Mouse (Mus musculus) hindbrain, embryonic 16.5 days (tissue): ENCODE data around the gene Atp1a1. TPM values are rescaled to one million over a fixed set of nuclear protein-coding genes. Genes with fewer than 3 reads are reported as not detected.
A peak's percentile ranks its signal among the peaks of the same experiment; 100 is the strongest.

Experiments
- ATAC-seq: fragments of 200-750 bp; cut with Nextera tagmentation; 2 replicates; pipeline ENCODE4 v1.8.0; 2017; ENCODE audit warnings: moderate TSS enrichment, moderate library complexity
- H3K27ac ChIP-seq: fragments of 300-500 bp; sonication (generic); 2 replicates; pipeline ENCODE4 v1.5.1; 2014; ENCODE audit warnings: low read depth, mild to moderate bottlenecking, control low read depth, low read length, moderate library complexity
- H3K27me3 ChIP-seq: fragments of 300-500 bp; sonication (generic); replicated peaks from 2 replicates; pipeline ENCODE4 v1.6.1; 2014; ENCODE audit warnings: low read length; ENCODE audit not compliant: control insufficient read depth, insufficient read depth
- H3K36me3 ChIP-seq: fragments of 300-500 bp; sonication (generic); 2 replicates; pipeline ENCODE4 v1.6.1; 2014; ENCODE audit warnings: mild to moderate bottlenecking, low read length, moderate library complexity, mixed read lengths; ENCODE audit not compliant: control insufficient read depth, insufficient read depth
- H3K4me1 ChIP-seq: fragments of 300-500 bp; sonication (generic); 2 replicates; pipeline ENCODE4 v1.6.1; 2014; ENCODE audit warnings: low read depth, low read length; ENCODE audit not compliant: control insufficient read depth, insufficient read depth
- H3K4me2 ChIP-seq: fragments of 300-500 bp; sonication (generic); 2 replicates; pipeline ENCODE4 v1.6.1; 2014; ENCODE audit warnings: mild to moderate bottlenecking, low read length, control low read depth, moderate library complexity
- H3K4me3 ChIP-seq: fragments of 300-500 bp; sonication (generic); 2 replicates; pipeline ENCODE4 v1.5.1; 2014; ENCODE audit warnings: mild to moderate bottlenecking, low read length, control low read depth, moderate library complexity
- H3K9ac ChIP-seq: fragments of 300-500 bp; sonication (generic); 2 replicates; pipeline ENCODE4 v1.6.1; 2014; ENCODE audit warnings: low read depth, mild to moderate bottlenecking, control low read depth, low read length, moderate library complexity
- H3K9me3 ChIP-seq: fragments of 300-500 bp; sonication (generic); 2 replicates; pipeline ENCODE4 v1.6.1; 2014; ENCODE audit warnings: mild to moderate bottlenecking, low read length, moderate library complexity; ENCODE audit not compliant: control insufficient read depth
- WGBS: fragments of 180-500 bp; shearing (Covaris S2); extraction: QIAGEN DNeasy Blood & Tissue Kit; methylation state at CpG from one replicate; pipeline ENCODE4 v1.1.7; 2014; 5-methylcytosine and 5-hydroxymethylcytosine counted together
- polyA plus RNA-seq: library from polyadenylated mRNA; unstranded; fragments of >200 nt; fragmentation: Nextera tagmentation; extraction: Ambion mirVana; gene quantifications from 2 replicates; pipeline ENCODE4 v1.2.1, GENCODE M21; 2015

Gene Atp1a1
- polyA plus RNA-seq, 1 experiment from 2014 or later = 67.5 TPM

DNA sequence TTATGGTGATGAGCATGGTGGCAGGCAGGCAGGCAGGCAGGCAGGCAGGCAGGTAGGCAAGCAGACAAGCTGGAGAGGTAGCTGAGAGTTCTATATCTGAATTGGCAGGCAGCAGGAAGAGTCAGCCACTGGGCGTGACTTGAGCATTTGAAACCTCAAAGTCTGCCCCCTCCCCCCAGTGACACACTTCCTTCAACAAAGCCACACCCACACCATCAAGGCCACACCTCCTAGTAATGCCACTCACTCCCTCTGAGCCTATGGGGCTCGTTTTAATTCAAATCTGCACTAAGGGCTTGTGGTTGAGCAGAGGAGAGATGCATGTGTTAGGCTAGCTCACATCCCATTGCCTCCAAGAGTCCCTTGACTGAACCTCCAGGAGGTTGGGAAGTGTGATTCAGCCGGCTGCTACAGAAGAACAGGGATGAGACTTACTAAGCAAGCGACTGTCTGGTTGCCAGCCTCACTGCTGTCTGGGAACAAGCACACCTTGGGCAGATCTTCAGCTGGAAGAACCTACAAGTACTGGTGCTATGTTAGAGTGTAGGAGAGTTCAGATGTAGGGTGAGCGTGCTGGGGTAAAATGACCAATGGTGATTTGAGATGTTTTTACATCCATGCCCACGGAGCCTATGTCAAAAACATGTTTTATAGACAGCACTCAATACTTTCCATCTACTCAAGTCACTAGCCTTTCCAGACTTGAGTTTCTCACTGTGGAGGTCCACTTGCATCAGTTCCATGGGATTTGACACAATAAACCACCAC, 33.6 kb downstream of the Atp1a1 start:
- Histone ChIP-seq H3K9me3 (no peaks in the 10 kb centered on the region; the same call in 1 of the 2 replicates), H3K4me1 (peaks cover 10% of the 10 kb centered on the region), H3K4me3 (no peak overlapping the region), H3K4me2 (no peak overlapping the region), H3K36me3 (peaks cover 6% of the 10 kb centered on the region), H3K27ac (peak overlapping the region; percentile 21; the same call in 1 of the 2 replicates), H3K27me3 (no peaks in the 10 kb centered on the region), H3K9ac (no peak overlapping the region)
- 83% methylated on average over 6 of the region's 6 CpGs for WGBS
- no peak for ATAC-seq

DNA sequence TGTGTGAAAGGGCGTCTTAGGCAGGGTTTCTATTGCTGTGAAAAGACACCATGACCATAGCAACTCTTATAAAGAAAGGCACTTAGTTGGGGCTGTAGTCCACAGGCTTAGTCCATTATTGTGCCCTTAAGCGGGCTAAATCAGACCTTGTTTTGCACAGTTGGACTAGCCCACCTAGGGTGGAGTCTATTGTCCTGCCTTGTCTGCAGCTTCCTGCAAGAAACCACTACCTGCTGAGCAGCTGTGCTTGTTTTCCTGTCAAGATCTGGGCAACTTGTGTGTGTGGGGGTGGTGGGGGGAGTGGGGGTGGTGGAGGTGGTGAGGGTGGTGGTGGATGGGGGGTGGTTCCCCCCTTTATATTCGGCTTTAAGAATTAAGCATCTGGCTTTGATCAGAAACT, 34.2 kb downstream of the Atp1a1 start:
- Histone ChIP-seq H3K4me3 (no peak overlapping the region), H3K36me3 (peaks cover under 1% of the 10 kb centered on the region; the same call in 1 of the 2 replicates), H3K27me3 (no peaks in the 10 kb centered on the region), H3K9ac (no peak overlapping the region), H3K4me2 (no peak overlapping the region), H3K27ac (no peak overlapping the region), H3K4me1 (peaks cover 10% of the 10 kb centered on the region), H3K9me3 (no peaks in the 10 kb centered on the region; the same call in 1 of the 2 replicates)
- no peak for ATAC-seq
- WGBS = 71% methylated on average over 3 of the region's 3 CpGs

DNA sequence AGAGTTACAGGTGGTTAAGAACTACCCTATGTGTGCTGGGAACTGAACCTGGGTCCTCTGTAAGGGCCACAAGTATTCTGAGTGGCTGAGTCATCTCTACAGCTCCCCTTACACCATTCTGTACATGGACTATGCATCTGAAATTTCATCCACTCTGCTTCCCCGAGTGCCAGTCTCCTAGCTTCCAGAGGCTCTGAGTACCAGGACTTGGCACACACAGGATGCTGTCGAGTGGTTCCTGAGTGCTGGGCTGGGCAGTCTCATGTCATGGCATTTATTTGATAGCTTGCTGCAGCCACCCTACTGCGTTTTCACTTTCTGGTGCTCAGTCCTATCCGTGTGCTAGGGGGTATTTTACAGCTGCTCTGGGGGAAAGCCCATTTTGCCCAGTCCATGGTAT, 35.9 kb downstream of the Atp1a1 start:
- WGBS = 83% methylated on average over 4 of the region's 4 CpGs

DNA sequence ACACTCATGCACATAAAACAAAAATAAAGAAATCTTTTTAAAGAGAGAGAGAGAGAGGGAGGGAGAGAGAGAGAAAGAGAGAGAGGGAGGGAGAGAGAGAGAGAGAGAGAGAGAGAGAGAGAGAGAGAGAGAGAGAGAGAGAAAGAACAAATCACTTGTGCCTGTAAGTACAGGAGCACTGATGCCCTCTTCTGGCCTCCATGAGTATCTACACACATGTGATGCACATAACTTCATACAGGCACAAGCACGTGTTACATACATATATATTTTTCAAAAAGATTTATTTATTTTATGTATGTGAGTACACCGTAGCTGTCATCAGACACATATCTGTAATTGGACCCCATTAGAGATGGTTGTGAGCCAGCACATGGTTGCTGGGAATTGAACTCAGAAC, 40.5 kb downstream of the Atp1a1 start:
- Histone ChIP-seq H3K4me1 (peaks cover 4% of the 10 kb centered on the region), H3K9ac (no peak overlapping the region), H3K9me3 (no peaks in the 10 kb centered on the region), H3K36me3 (no peaks in the 10 kb centered on the region), H3K27ac (no peak overlapping the region), H3K4me2 (no peak overlapping the region), H3K4me3 (no peak overlapping the region), H3K27me3 (no peaks in the 10 kb centered on the region)
- no peak for ATAC-seq
- WGBS = 97% methylated on average over 2 of the region's 2 CpGs

More for the DNA sequence above, 35.9 kb downstream of the Atp1a1 start:
- Histone ChIP-seq H3K36me3 (no peaks in the 10 kb centered on the region), H3K4me2 (no peak overlapping the region), H3K9me3 (no peaks in the 10 kb centered on the region; the same call in 1 of the 2 replicates), H3K27ac (no peak overlapping the region), H3K9ac (no peak overlapping the region), H3K4me3 (no peak overlapping the region), H3K4me1 (peaks cover 10% of the 10 kb centered on the region), H3K27me3 (no peaks in the 10 kb centered on the region)
- ATAC-seq = no peak

DNA sequence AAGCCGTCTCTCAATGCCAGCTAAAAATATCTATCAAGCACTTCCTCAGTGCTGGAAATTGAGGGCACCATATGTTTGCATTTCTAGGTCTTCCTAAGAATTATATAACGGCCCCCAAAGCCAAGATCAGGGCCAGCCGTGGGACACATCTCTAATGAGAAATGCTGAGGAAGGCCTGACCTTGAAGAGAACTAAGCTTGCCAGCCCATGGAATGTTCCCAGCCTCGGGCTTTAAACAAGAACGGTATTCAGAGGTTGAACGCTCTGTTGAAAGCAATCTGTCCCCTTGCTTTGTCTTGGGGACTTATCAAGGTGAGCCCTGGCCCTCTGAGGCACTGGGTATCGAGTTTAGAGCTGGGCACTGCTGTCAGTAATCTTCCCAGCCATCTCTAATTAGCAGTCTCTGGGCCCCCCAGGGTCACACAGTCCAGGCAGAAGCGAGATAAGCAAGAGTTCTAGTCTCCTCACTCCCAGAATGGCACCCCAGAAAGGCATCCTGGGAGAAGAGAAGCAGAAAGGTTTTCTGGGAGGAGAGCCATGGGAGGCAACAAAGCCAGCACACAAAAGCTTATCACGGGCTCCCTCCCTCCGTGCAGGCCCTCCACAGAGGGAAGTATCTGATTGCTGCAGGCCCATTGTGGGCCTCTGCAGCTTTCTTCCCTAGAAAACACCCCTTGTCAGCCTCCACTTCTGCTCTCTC, 41.8 kb downstream of the Atp1a1 start:
- Histone ChIP-seq H3K4me3 (no peak overlapping the region), H3K36me3 (no peaks in the 10 kb centered on the region), H3K27ac (0 out of 2 replicates have a peak overlapping the region, but pooled peaks have one; percentile 34), H3K4me2 (no peak overlapping the region), H3K27me3 (no peaks in the 10 kb centered on the region), H3K9me3 (no peaks in the 10 kb centered on the region), H3K4me1 (peaks cover 4% of the 10 kb centered on the region), H3K9ac (peak overlapping the region; percentile 35; the same call in 1 of the 2 replicates)
- no peak for ATAC-seq
- WGBS = 35% methylated on average over 10 of the region's 10 CpGs

DNA sequence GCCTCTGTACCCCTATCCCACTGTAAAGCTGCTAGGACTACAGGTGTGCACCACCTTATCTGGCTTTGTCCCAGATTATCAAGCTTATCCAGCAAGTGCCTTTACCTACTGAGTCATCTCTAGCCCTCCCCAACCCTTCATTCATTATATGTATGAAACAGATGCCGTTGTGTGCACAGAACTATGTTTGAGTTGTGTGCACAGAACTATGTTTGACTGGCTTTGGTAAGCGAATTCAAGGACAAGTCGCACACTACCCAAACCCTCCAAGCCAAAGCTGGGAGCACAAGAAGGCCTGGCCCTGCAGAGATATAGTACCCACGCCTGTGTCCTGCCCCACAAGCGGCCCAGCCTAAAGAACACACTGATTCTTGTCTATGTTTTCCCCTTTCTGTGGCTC, 42.5 kb downstream of the Atp1a1 start:
- 91% methylated on average over 5 of the region's 5 CpGs for WGBS
- H3K36me3 ChIP-seq = no peaks in the 10 kb centered on the region
- no peak for ATAC-seq

DNA sequence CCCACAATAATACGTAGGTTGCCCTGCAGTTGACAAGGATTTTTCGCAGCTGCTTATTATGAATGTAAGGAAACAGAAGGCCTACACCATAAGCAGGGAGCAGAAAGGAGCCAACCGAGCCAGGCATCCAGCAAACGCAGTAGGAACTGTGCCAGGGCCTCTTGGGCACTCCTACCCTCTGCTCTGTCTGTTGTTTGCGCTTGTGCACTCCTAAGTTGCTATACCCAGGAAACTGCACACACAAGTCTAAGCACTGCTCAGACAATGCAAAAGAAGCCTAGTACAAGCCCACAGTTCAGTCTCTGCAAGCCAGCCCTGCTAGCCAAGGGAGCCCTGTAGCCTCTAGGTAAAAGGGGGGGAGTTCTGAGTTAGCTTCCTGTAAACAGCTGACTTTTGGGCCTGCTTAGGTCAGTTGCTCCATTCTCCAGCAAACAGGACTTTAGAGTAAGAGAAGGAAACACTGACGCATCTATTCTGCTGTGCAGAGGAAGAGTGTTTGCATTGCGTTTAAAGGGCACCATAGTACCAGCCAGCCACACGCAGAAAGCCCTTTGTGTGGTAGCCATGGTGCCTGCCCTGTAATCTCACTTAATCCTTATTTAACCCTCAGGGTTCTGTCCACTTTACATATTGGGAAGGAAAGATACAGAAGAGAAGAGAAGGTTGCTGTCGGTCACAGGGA, 43.5 kb downstream of the Atp1a1 start:
- Histone ChIP-seq H3K4me3 (no peak overlapping the region), H3K4me1 (peaks cover 4% of the 10 kb centered on the region), H3K4me2 (no peak overlapping the region), H3K27me3 (no peaks in the 10 kb centered on the region), H3K27ac (0 out of 2 replicates have a peak overlapping the region, but pooled peaks have one; percentile 2), H3K36me3 (no peaks in the 10 kb centered on the region), H3K9ac (no peak overlapping the region), H3K9me3 (no peaks in the 10 kb centered on the region)
- WGBS = 42% methylated on average over 9 of the region's 9 CpGs
- peak; percentile 72 for ATAC-seq

More for the DNA sequence above, 42.5 kb downstream of the Atp1a1 start:
- Histone ChIP-seq H3K27ac (no peak overlapping the region), H3K9me3 (no peaks in the 10 kb centered on the region), H3K27me3 (no peaks in the 10 kb centered on the region), H3K9ac (no peak overlapping the region), H3K4me1 (peaks cover 4% of the 10 kb centered on the region), H3K4me3 (no peak overlapping the region), H3K4me2 (no peak overlapping the region)

DNA sequence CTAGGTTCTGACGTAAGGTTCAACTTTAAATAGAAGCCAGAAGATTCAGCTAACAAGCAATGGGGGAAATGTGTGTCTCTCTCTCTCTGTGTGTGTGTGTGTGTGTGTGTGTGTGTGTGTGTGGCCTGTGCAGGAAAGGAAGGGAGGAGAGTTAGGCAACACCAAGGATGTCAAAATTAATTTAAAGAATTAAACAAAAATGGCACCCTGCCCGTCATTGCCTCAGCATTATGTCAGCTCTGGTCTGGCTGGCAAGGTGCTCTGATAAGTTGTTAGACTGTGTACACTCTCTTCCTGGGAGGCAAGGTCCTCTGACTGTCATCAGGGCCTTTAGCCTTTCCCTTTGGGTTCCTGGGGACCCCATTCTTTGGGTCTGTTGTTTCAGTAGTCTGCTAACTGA, 47.8 kb downstream of the Atp1a1 start:
- Histone ChIP-seq H3K36me3 (no peaks in the 10 kb centered on the region), H3K27ac (no peak overlapping the region), H3K9me3 (no peaks in the 10 kb centered on the region), H3K9ac (no peak overlapping the region), H3K4me1 (peaks cover 2% of the 10 kb centered on the region; the same call in 1 of the 2 replicates), H3K27me3 (no peaks in the 10 kb centered on the region), H3K4me3 (no peak overlapping the region), H3K4me2 (no peak overlapping the region)
- no peak for ATAC-seq
- 83% methylated on average over 2 of the region's 2 CpGs for WGBS
